Mouse (Mus musculus): Measurements from ENCODE around the gene Il1rapl1. TPM values are rescaled to one million over a fixed set of nuclear protein-coding genes. Genes with fewer than 3 reads are reported as not detected.

Il1rapl1 gene
- polyA plus RNA-seq, 1 experiment, result not detected

- Histone ChIP-seq H3K4me1 (ENCODE audit: control insufficient read depth, insufficient read depth, insufficient read length) (no peaks in the 10 kb centered on the region), H3K4me3 (ENCODE audit: extremely low read depth, insufficient read depth, insufficient read length) (no peak overlapping the region)
- TF ChIP-seq CTCF (IDR thresholded peaks at IDR 0.05; ENCODE audit: extremely low read depth, insufficient read depth, insufficient read length, insufficient replicate concordance), result no peak
- TF ChIP-seq POLR2A (IDR thresholded peaks at IDR 0.05; ENCODE audit: low read depth, low read length), result no peak
These were observed 890.2 kb downstream of the Il1rapl1 start for GRCm38 (mm10) chrX:87225280-87225679.

GRCm38 (mm10) chrX:87002296-87002695, 1113.1 kb downstream of the Il1rapl1 start:
- Histone ChIP-seq H3K27me3 (ENCODE audit: control insufficient read depth, insufficient read depth, low read length) (no peaks in the 10 kb centered on the region), H3K4me1 (ENCODE audit: control insufficient read depth, insufficient read depth, insufficient read length) (no peaks in the 10 kb centered on the region), H3K27ac (ENCODE audit: insufficient read depth, low read length) (no peak overlapping the region), H3K36me3 (ENCODE audit: control insufficient read depth, insufficient read depth, low read length) (no peaks in the 10 kb centered on the region), H3K4me3 (ENCODE audit: extremely low read depth, insufficient read depth, insufficient read length) (no peak overlapping the region)
- TF ChIP-seq POLR2A (IDR thresholded peaks at IDR 0.05; ENCODE audit: low read depth, low read length) (no peak), CTCF (IDR thresholded peaks at IDR 0.05; ENCODE audit: extremely low read depth, insufficient read depth, insufficient read length, insufficient replicate concordance) (no peak)
- DNase-seq (ENCODE audit: low read depth in 1 of 2, low spot score in 2 of 2), result no peak

More at GRCm38 (mm10) chrX:87225280-87225679, 890.2 kb downstream of the Il1rapl1 start:
- no peak for DNase-seq (ENCODE audit: low read depth in 1 of 2, low spot score in 2 of 2)
- Histone ChIP-seq H3K27me3 (ENCODE audit: control insufficient read depth, insufficient read depth, low read length) (no peaks in the 10 kb centered on the region), H3K36me3 (ENCODE audit: control insufficient read depth, insufficient read depth, low read length) (no peaks in the 10 kb centered on the region), H3K27ac (ENCODE audit: insufficient read depth, low read length) (no peak overlapping the region)

GRCm38 (mm10) chrX:86955126-86955525, 1160.3 kb downstream of the Il1rapl1 start:
- H3K4me1 ChIP-seq (ENCODE audit: control insufficient read depth, insufficient read depth, insufficient read length), result no peaks in the 10 kb centered on the region
- no peak for DNase-seq (ENCODE audit: low read depth in 1 of 2, low spot score in 2 of 2)
- no peak for TF ChIP-seq CTCF (IDR thresholded peaks at IDR 0.05; ENCODE audit: extremely low read depth, insufficient read depth, insufficient read length, insufficient replicate concordance)
- no peak for TF ChIP-seq POLR2A (IDR thresholded peaks at IDR 0.05; ENCODE audit: low read depth, low read length)
- H3K27ac ChIP-seq (ENCODE audit: insufficient read depth, low read length), result no peak overlapping the region
- WGBS, result 81% methylated on average over 1 of the region's 1 CpGs
- H3K27me3 ChIP-seq (ENCODE audit: control insufficient read depth, insufficient read depth, low read length), result no peaks in the 10 kb centered on the region
- H3K36me3 ChIP-seq (ENCODE audit: control insufficient read depth, insufficient read depth, low read length), result no peaks in the 10 kb centered on the region
- H3K4me3 ChIP-seq (ENCODE audit: extremely low read depth, insufficient read depth, insufficient read length), result no peak overlapping the region

- Histone ChIP-seq H3K4me3 (ENCODE audit: extremely low read depth, insufficient read depth, insufficient read length) (no peak overlapping the region), H3K27ac (ENCODE audit: insufficient read depth, low read length) (no peak overlapping the region), H3K4me1 (ENCODE audit: control insufficient read depth, insufficient read depth, insufficient read length) (no peaks in the 10 kb centered on the region), H3K27me3 (ENCODE audit: control insufficient read depth, insufficient read depth, low read length) (no peaks in the 10 kb centered on the region), H3K36me3 (ENCODE audit: control insufficient read depth, insufficient read depth, low read length) (no peaks in the 10 kb centered on the region)
- WGBS, result 90% methylated on average over 1 of the region's 1 CpGs
- DNase-seq (ENCODE audit: low read depth in 1 of 2, low spot score in 2 of 2), result no peak
- TF ChIP-seq CTCF (IDR thresholded peaks at IDR 0.05; ENCODE audit: extremely low read depth, insufficient read depth, insufficient read length, insufficient replicate concordance) (no peak), POLR2A (IDR thresholded peaks at IDR 0.05; ENCODE audit: low read depth, low read length) (no peak)
These were observed 1160.8 kb downstream of the Il1rapl1 start for GRCm38 (mm10) chrX:86954614-86955013.

GRCm38 (mm10) chrX:86950940-86951339, 1164.5 kb downstream of the Il1rapl1 start:
- H3K27me3 ChIP-seq (ENCODE audit: control insufficient read depth, insufficient read depth, low read length), result no peaks in the 10 kb centered on the region
- DNase-seq (ENCODE audit: low read depth in 1 of 2, low spot score in 2 of 2), result no peak
- H3K4me1 ChIP-seq (ENCODE audit: control insufficient read depth, insufficient read depth, insufficient read length), result no peaks in the 10 kb centered on the region
- no peaks in the 10 kb centered on the region for H3K36me3 ChIP-seq (ENCODE audit: control insufficient read depth, insufficient read depth, low read length)
- H3K4me3 ChIP-seq (ENCODE audit: extremely low read depth, insufficient read depth, insufficient read length), result no peak overlapping the region
- WGBS, result 29% methylated on average over 2 of the region's 2 CpGs
- TF ChIP-seq CTCF (IDR thresholded peaks at IDR 0.05; ENCODE audit: extremely low read depth, insufficient read depth, insufficient read length, insufficient replicate concordance), result no peak
- no peak for TF ChIP-seq POLR2A (IDR thresholded peaks at IDR 0.05; ENCODE audit: low read depth, low read length)
- no peak overlapping the region for H3K27ac ChIP-seq (ENCODE audit: insufficient read depth, low read length)

- Histone ChIP-seq H3K4me1 (ENCODE audit: control insufficient read depth, insufficient read depth, insufficient read length) (no peaks in the 10 kb centered on the region), H3K36me3 (ENCODE audit: control insufficient read depth, insufficient read depth, low read length) (no peaks in the 10 kb centered on the region), H3K27ac (ENCODE audit: insufficient read depth, low read length) (no peak overlapping the region), H3K4me3 (ENCODE audit: extremely low read depth, insufficient read depth, insufficient read length) (no peak overlapping the region), H3K27me3 (ENCODE audit: control insufficient read depth, insufficient read depth, low read length) (no peaks in the 10 kb centered on the region)
- TF ChIP-seq POLR2A (IDR thresholded peaks at IDR 0.05; ENCODE audit: low read depth, low read length) (no peak), CTCF (IDR thresholded peaks at IDR 0.05; ENCODE audit: extremely low read depth, insufficient read depth, insufficient read length, insufficient replicate concordance) (no peak)
- no peak for DNase-seq (ENCODE audit: low read depth in 1 of 2, low spot score in 2 of 2)
These were observed 1166.3 kb downstream of the Il1rapl1 start for GRCm38 (mm10) chrX:86949112-86949511.

GRCm38 (mm10) chrX:86854835-86855234, 1260.6 kb downstream of the Il1rapl1 start:
- WGBS, result 75% methylated on average over 2 of the region's 2 CpGs

More at GRCm38 (mm10) chrX:86854835-86855234, 1260.6 kb downstream of the Il1rapl1 start:
- H3K27ac ChIP-seq (ENCODE audit: insufficient read depth, low read length), result no peak overlapping the region
- H3K27me3 ChIP-seq (ENCODE audit: control insufficient read depth, insufficient read depth, low read length), result no peaks in the 10 kb centered on the region
- no peak overlapping the region for H3K4me3 ChIP-seq (ENCODE audit: extremely low read depth, insufficient read depth, insufficient read length)
- H3K36me3 ChIP-seq (ENCODE audit: control insufficient read depth, insufficient read depth, low read length), result no peaks in the 10 kb centered on the region
- no peak for TF ChIP-seq CTCF (IDR thresholded peaks at IDR 0.05; ENCODE audit: extremely low read depth, insufficient read depth, insufficient read length, insufficient replicate concordance)
- TF ChIP-seq POLR2A (IDR thresholded peaks at IDR 0.05; ENCODE audit: low read depth, low read length), result no peak
- DNase-seq (ENCODE audit: low read depth in 1 of 2, low spot score in 2 of 2), result no peak
- H3K4me1 ChIP-seq (ENCODE audit: control insufficient read depth, insufficient read depth, insufficient read length), result no peaks in the 10 kb centered on the region
